8 mouse cellular contexts compared by ENCODE assay signal in genomic region chr11:77493512-77494343, GRCm38 (mm10). TPM values are rescaled to one million over a fixed set of nuclear protein-coding genes. Genes with fewer than 3 reads are reported as not detected.
DNase-seq lines count a peak whose midpoint lies in the region; ATAC-seq and TF ChIP-seq lines count a peak whose summit lies in the region.

Gene Git1 (plus strand): TSS chr11:77493562.

- H3K79me2 ChIP-seq in macrophage (ENCODE audit: inconsistent target), result peaks cover 50% of the 10 kb centered on the region

- intact Hi-C loops in heart, postnatal 36 days (cut with DNase I), result no loop called here

- H3K27ac ChIP-seq in bone marrow, adult 2 months (ENCODE audit: control insufficient read depth, insufficient read depth, low read depth, low read length, poor library complexity), result peak within 1 kb of the TSS; percentile 65
- peak within 1 kb of the TSS; percentile 91 for H3K27ac ChIP-seq in forebrain, embryonic 14.5 days (ENCODE audit: low read depth, low read length)
- peak within 1 kb of the TSS; percentile 58 for H3K27ac ChIP-seq in macrophage
- H3K27ac ChIP-seq in small intestine, adult 2 months (ENCODE audit: insufficient read depth, low read depth, low read length), result peak within 1 kb of the TSS; percentile 74

- 2% methylated on average over 73 of the region's 74 CpGs for WGBS in bone marrow, adult 2 months
- WGBS in forebrain, embryonic 14.5 days, result 2% methylated on average over 34 of the region's 74 CpGs
- 1% methylated on average over 73 of the region's 74 CpGs for WGBS in macrophage (ENCODE audit: missing documents)
- whole genome bisulfite sequencing in small intestine, adult 2 months, result 1% methylated on average over 72 of the region's 74 CpGs

- H3K4me1 ChIP-seq in bone marrow, adult 2 months (ENCODE audit: control insufficient read depth, insufficient read depth, low read length), result peaks cover 5% of the 10 kb centered on the region; the same call in 1 of the 2 replicates
- H3K4me1 ChIP-seq in forebrain, embryonic 14.5 days (ENCODE audit: control insufficient read depth, insufficient read depth, low read length), result peaks cover 36% of the 10 kb centered on the region
- peaks cover 44% of the 10 kb centered on the region for H3K4me1 ChIP-seq in small intestine, adult 2 months (ENCODE audit: control insufficient read depth, insufficient read depth, insufficient read length, low read length)

- peak within 1 kb of the TSS; percentile 84 for H3K4me3 ChIP-seq in bone marrow, adult 2 months (replicated peaks; ENCODE audit: control insufficient read depth, low read depth, low read length)
- peak within 1 kb of the TSS; percentile 92 for H3K4me3 ChIP-seq in forebrain, embryonic 14.5 days (ENCODE audit: low read depth, low read length)
- H3K4me3 ChIP-seq in macrophage (ENCODE audit: inconsistent target), result peak within 1 kb of the TSS; percentile 62
- H3K4me3 ChIP-seq in small intestine, adult 2 months (ENCODE audit: low read depth, low read length), result peak within 1 kb of the TSS; percentile 89

- H3K27me3 ChIP-seq in forebrain, embryonic 14.5 days (replicated peaks; ENCODE audit: control insufficient read depth, insufficient read depth, low read length), result no peaks in the 10 kb centered on the region
- H3K27me3 ChIP-seq in small intestine, adult 2 months (ENCODE audit: control insufficient read depth, insufficient read depth, low read length), result no peaks in the 10 kb centered on the region

- peak; percentile 42; the same call in 1 of the 2 replicates for TF ChIP-seq POLR2A in bone marrow, adult 2 months (IDR thresholded peaks at IDR 0.05; ENCODE audit: borderline replicate concordance, control insufficient read depth, low read depth, low read length)
- TF ChIP-seq POLR2A in small intestine, adult 2 months (IDR thresholded peaks at IDR 0.05; ENCODE audit: low read depth, low read length), result peak; percentile 41; the same call in 1 of the 2 replicates

- peak within 1 kb of the TSS; percentile 94 for H3K4me2 ChIP-seq in forebrain, embryonic 14.5 days (ENCODE audit: low read length)

- peaks cover 6% of the 10 kb centered on the region for H3K36me3 ChIP-seq in forebrain, embryonic 14.5 days (ENCODE audit: control insufficient read depth, insufficient read depth, low read length)
- no peaks in the 10 kb centered on the region for H3K36me3 ChIP-seq in macrophage (ENCODE audit: inconsistent target)
- H3K36me3 ChIP-seq in small intestine, adult 2 months (ENCODE audit: control insufficient read depth, insufficient read depth, low read length), result no peaks in the 10 kb centered on the region

- DNase-seq in CD4-positive, CD25-positive, alpha-beta regulatory T cell, adult 2 months (ENCODE audit: low read depth, low spot score), result peak; percentile 62
- DNase-seq in forebrain, embryonic 14.5 days (ENCODE audit: low spot score), result no peak
- DNase-seq in heart, postnatal 36 days, result peak in 1 of 2 experiments; percentile 62
- peak; percentile 70 to 72 for DNase-seq in layer of hippocampus, postnatal 36 days

- peak within 1 kb of the TSS; percentile 96 for H3K9ac ChIP-seq in forebrain, embryonic 14.5 days (ENCODE audit: low read length)

- no peak for ATAC-seq in CD4-positive, CD25-positive, alpha-beta regulatory T cell, adult 4 months
- ATAC-seq in forebrain, embryonic 14.5 days, result no peak

- no peaks in the 10 kb centered on the region for H3K9me3 ChIP-seq in forebrain, embryonic 14.5 days (replicated peaks; ENCODE audit: control insufficient read depth, low read length)

- TF ChIP-seq CTCF in bone marrow, adult 2 months (IDR thresholded peaks at IDR 0.05; ENCODE audit: control insufficient read depth, insufficient read depth, low read length), result no peak
- no peak for TF ChIP-seq CTCF in small intestine, adult 2 months (IDR thresholded peaks at IDR 0.05; ENCODE audit: extremely low read depth, insufficient read length, insufficient replicate concordance, low read depth, low read length)

RNA-seq across cellular contexts. Expression of gene Git1, which starts in this region (rescaled TPM):
- polyA plus RNA-seq in CD4-positive, CD25-positive, alpha-beta regulatory T cell, adult 4 months (2017; shearing (Covaris generic)), result 10 to 100 TPM in 1 of 2 experiments, 1 to 10 TPM in 1; 9.6 to 10.9 TPM
- 10.2 and 16.1 TPM in 2 replicates for polyA plus RNA-seq in bone marrow, adult 2 months (2011; ENCODE audit: insufficient read depth, insufficient read length, low replicate concordance, missing spikeins)
- polyA plus RNA-seq in forebrain, embryonic 14.5 days (2014; fragmentation: Nextera tagmentation; extraction: Ambion mirVana), result 16.3 and 18.7 TPM in 2 replicates
- total RNA-seq in heart, postnatal 36 days (2021), result 10 to 100 TPM; 55.2 to 57.1 TPM
- total RNA-seq in layer of hippocampus, postnatal 36 days (2021), result 100 to 1,000 TPM; 284 to 288 TPM
- total RNA-seq in macrophage (2018; cell fraction: chromatin; rRNA removed), result 100 to 1,000 TPM in 2 of 26 experiments, 10 to 100 TPM in 24; 11.2 to 191 (median 48.6) TPM
- 10 to 100 TPM; 22.0 to 35.5 (median 30.7) TPM for total RNA-seq in macrophage (2018; cell fraction: cytosol; rRNA removed)
- 10 to 100 TPM; 12.9 to 79.5 (median 28.5) TPM for total RNA-seq in macrophage (2018; cell fraction: nucleus; rRNA removed)
- 23.8 to 28.2 TPM (median 25.3 TPM) in 3 replicates for polyA plus RNA-seq in macrophage (2018)
- polyA plus RNA-seq in small intestine, adult 2 months (2012; rRNA removed), result 50.0 and 119 TPM in 2 replicates

Comparison
In these comparisons a context has a peak if more than half of its experiments do, and no peak if none do; other contexts are left out.
1. RNA of gene Git1 (total RNA-seq): 284 to 288 TPM in layer of hippocampus, postnatal 36 days; 55.2 to 57.1 TPM in heart, postnatal 36 days; every median in the first group is over 4 times any median in the second.
2. Peak in every context shown above with its lines, with median percentiles within 50 percentile points of each other: H3K27ac ChIP-seq and H3K4me3 ChIP-seq.